Comparison of ENCODE assay signal across 8 mouse cellular contexts in genomic region chr9:110665912-110666311, GRCm38 (mm10). TPM values are rescaled to one million over a fixed set of nuclear protein-coding genes. Genes with fewer than 3 reads are reported as not detected.
DNase-seq lines count a peak whose midpoint lies in the region; ATAC-seq and TF ChIP-seq lines count a peak whose summit lies in the region.

No protein-coding gene starts in this region.

- 31% methylated on average over 4 of the region's 4 CpGs for WGBS in kidney, adult 2 months
- 15% methylated on average over 4 of the region's 4 CpGs for WGBS in intestine, embryonic 16.5 days

- no peak overlapping the region for H3K4me3 ChIP-seq in kidney, adult 2 months (ENCODE audit: insufficient read depth, low read depth, low read length)
- no peak overlapping the region for H3K4me3 ChIP-seq in intestine, embryonic 16.5 days (ENCODE audit: low read length)

- no peaks in the 10 kb centered on the region for H3K27me3 ChIP-seq in kidney, adult 2 months (replicated peaks; ENCODE audit: control insufficient read depth, insufficient read depth, low read length)
- H3K27me3 ChIP-seq in intestine, embryonic 16.5 days (replicated peaks; ENCODE audit: control insufficient read depth, insufficient read depth, low read length), result no peaks in the 10 kb centered on the region

- peaks cover 31% of the 10 kb centered on the region for H3K4me1 ChIP-seq in kidney, adult 2 months (ENCODE audit: control insufficient read depth, insufficient read depth, low read length)
- peaks cover 41% of the 10 kb centered on the region for H3K4me1 ChIP-seq in intestine, embryonic 16.5 days (ENCODE audit: control insufficient read depth, insufficient read depth, low read length)

- no peaks in the 10 kb centered on the region for H3K36me3 ChIP-seq in kidney, adult 2 months (ENCODE audit: control insufficient read depth, insufficient read depth, low read length)
- H3K36me3 ChIP-seq in intestine, embryonic 16.5 days (ENCODE audit: control insufficient read depth, insufficient read depth, low read length), result no peaks in the 10 kb centered on the region

- H3K4me2 ChIP-seq in intestine, embryonic 16.5 days (ENCODE audit: low read depth, low read length), result 0 out of 2 replicates have a peak overlapping the region, but pooled peaks have one; percentile 6

- peak; percentile 61 for DNase-seq in kidney, adult 2 months
- DNase-seq in kidney, adult 11 months, result no peak
- peak; percentile 50 for DNase-seq in embryo, embryonic 11 days
- no peak for DNase-seq in left cerebral cortex, adult 18-20 months (ENCODE audit: low spot score in 2 of 2)
- no peak for DNase-seq in layer of hippocampus, adult 8-10 months (ENCODE audit: low spot score in 2 of 2)
- no peak for DNase-seq in cerebellum, postnatal 14 days

- TF ChIP-seq POLR2A in kidney, adult 2 months (IDR thresholded peaks at IDR 0.05; ENCODE audit: low read depth, low read length), result no peak

- no peaks in the 10 kb centered on the region for H3K9me3 ChIP-seq in intestine, embryonic 16.5 days (ENCODE audit: control insufficient read depth, low read length)

- no peak for TF ChIP-seq CTCF in kidney, adult 2 months (conservative IDR thresholded peaks at IDR 0.05; ENCODE audit: insufficient read depth, insufficient read length, low read depth, low read length)

- peak overlapping the region; percentile 35; the same call in 1 of the 2 replicates for H3K27ac ChIP-seq in kidney, adult 2 months (ENCODE audit: insufficient read depth, low read depth, low read length)
- H3K27ac ChIP-seq in intestine, embryonic 16.5 days (ENCODE audit: low read length), result peak overlapping the region; percentile 33

- H3K9ac ChIP-seq in intestine, embryonic 16.5 days (ENCODE audit: low read depth, low read length), result no peak overlapping the region

- ATAC-seq in intestine, embryonic 16.5 days, result peak; percentile 68
- ATAC-seq in megakaryocyte progenitor cell, adult 5-6 weeks (replicated peaks; ENCODE audit: poor library complexity), result peak; percentile 75

RNA-seq across cellular contexts. Expression of gene Ccdc12, which starts 9.6 kb away (rescaled TPM):
- polyA plus RNA-seq in kidney, adult 2 months (2012; rRNA removed), result 95.9 and 125 TPM in 2 replicates
- polyA plus RNA-seq in intestine, embryonic 16.5 days (2015; fragmentation: Nextera tagmentation; extraction: Ambion mirVana), result 168 and 188 TPM in 2 replicates
- total RNA-seq in megakaryocyte progenitor cell, adult 5-6 weeks (2015), result 98.7 and 112 TPM in 2 replicates
- total RNA-seq in megakaryocyte progenitor cell, adult 5-6 weeks (2017), result 75.3 and 92.6 TPM in 2 replicates
- total RNA-seq in left cerebral cortex, adult 18-20 months (2021), result 10 to 100 TPM; 47.2 to 53.9 TPM
- total RNA-seq in layer of hippocampus, adult 8-10 months (2022), result 10 to 100 TPM; 46.4 to 61.2 (median 57.8) TPM

RNA-seq across cellular contexts. Expression of gene Nbeal2, which starts 12.0 kb away (rescaled TPM):
- 41.6 and 49.2 TPM in 2 replicates for polyA plus RNA-seq in kidney, adult 2 months (2012; rRNA removed)
- 4.0 and 4.2 TPM in 2 replicates for polyA plus RNA-seq in intestine, embryonic 16.5 days (2015; fragmentation: Nextera tagmentation; extraction: Ambion mirVana)
- total RNA-seq in megakaryocyte progenitor cell, adult 5-6 weeks (2015), result 20.1 and 24.1 TPM in 2 replicates
- total RNA-seq in megakaryocyte progenitor cell, adult 5-6 weeks (2017), result 10.3 and 19.3 TPM in 2 replicates
- total RNA-seq in left cerebral cortex, adult 18-20 months (2021), result 10 to 100 TPM in 1 of 2 experiments, 1 to 10 TPM in 1; 9.6 to 12.2 TPM
- 10 to 100 TPM; 15.1 to 18.5 (median 18.1) TPM for total RNA-seq in layer of hippocampus, adult 8-10 months (2022)

RNA-seq across cellular contexts. Expression of gene Nradd, which starts 41.7 kb away (rescaled TPM):
- 4.3 and 6.2 TPM in 2 replicates for polyA plus RNA-seq in kidney, adult 2 months (2012; rRNA removed)
- polyA plus RNA-seq in intestine, embryonic 16.5 days (2015; fragmentation: Nextera tagmentation; extraction: Ambion mirVana), result 25.7 and 28.4 TPM in 2 replicates
- 2.0 and 4.3 TPM in 2 replicates for total RNA-seq in megakaryocyte progenitor cell, adult 5-6 weeks (2015)
- 1.9 and 2.2 TPM in 2 replicates for total RNA-seq in megakaryocyte progenitor cell, adult 5-6 weeks (2017)
- 1 to 10 TPM; 2.2 to 2.9 TPM for total RNA-seq in left cerebral cortex, adult 18-20 months (2021)
- total RNA-seq in layer of hippocampus, adult 8-10 months (2022), result 1 to 10 TPM; 2.0 to 4.6 (median 3.0) TPM

Comparison
In these comparisons a context has a peak if more than half of its experiments do, and no peak if none do; other contexts are left out.
1. DNase-seq: peak in kidney, adult 2 months (single experiment) and embryo, embryonic 11 days (single experiment); none in kidney, adult 11 months (single experiment), left cerebral cortex, adult 18-20 months (0 of 2), layer of hippocampus, adult 8-10 months (0 of 2) and cerebellum, postnatal 14 days (0 of 2).